Mouse (Mus musculus): Measurements from ENCODE around the gene Xlr4c. TPM values are rescaled to one million over a fixed set of nuclear protein-coding genes. Genes with fewer than 3 reads are reported as not detected.

Gene Xlr4c
- 12.6 TPM for polyA plus RNA-seq (2014; fragmentation: Illumina TruSeq; extraction: RNeasy Lipid Tissue Mini Kit (QIAGEN cat#74804); ENCODE audit: low read depth, low replicate concordance)

GRCm38 (mm10) chrX:73242821-73243325, at the start of gene Xlr4c:
Xlr4c (minus strand) TSS chrX:73243130.

DNA sequence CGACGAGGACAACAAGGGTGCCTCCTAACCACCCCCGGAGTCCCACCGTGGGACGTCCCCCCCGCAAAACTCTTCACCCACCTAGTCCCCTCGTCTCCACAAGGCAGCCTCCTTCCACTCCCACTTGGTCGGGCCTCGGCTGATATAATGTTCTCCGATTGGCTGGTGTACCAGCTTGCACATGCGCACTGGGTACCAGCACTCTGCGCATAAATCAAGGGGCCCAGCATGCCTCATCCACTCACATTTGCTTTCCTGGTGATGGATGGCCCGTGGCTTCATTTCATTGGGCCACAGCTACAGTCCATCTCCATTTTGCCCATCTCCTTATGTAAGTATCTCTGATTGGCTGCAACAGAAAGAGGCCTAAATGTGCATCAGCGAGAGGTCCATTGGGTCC, 22.3 kb upstream of the Xlr4c start, which contains the start of gene Xlr3c:
TSS of gene Xlr3c (minus strand) at position 121 of the 400 bp plus-strand sequence.

DNA sequence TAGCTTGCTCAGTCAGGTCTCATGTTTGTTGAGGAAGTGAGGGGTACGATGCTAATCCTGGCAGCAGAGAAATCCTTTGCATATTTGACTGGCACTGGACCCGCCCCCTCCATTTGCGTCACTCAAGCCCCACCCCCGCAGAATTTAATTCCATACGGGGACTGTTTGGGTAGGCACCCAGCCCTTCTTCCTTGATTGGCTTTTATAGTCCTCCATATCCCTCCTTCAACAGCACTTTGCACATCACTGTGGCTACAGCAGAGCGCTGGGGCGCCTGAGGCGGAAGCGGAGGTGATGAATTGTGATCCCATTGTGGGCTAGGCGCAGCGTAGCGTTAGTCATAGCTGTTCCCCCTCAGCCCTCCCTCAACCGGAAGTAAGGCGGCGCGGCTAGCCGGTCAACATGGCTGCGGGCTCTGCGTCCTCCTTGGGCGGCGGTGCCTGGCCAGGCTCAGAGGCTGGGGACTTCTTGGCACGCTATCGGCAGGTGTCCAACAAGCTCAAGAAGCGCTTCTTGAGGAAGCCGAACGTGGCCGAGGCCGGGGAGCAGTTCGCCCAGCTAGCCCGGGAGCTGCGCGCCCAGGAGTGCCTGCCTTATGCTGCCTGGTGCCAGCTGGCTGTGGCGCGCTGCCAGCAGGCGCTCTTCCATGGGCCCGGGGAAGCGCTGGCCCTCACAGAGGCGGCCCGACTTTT, 14.9 kb downstream of the Xlr4c start, which contains the start of gene F8a:
TSS of gene F8a (plus strand) at position 378 of the 692 bp plus-strand sequence.

DNA sequence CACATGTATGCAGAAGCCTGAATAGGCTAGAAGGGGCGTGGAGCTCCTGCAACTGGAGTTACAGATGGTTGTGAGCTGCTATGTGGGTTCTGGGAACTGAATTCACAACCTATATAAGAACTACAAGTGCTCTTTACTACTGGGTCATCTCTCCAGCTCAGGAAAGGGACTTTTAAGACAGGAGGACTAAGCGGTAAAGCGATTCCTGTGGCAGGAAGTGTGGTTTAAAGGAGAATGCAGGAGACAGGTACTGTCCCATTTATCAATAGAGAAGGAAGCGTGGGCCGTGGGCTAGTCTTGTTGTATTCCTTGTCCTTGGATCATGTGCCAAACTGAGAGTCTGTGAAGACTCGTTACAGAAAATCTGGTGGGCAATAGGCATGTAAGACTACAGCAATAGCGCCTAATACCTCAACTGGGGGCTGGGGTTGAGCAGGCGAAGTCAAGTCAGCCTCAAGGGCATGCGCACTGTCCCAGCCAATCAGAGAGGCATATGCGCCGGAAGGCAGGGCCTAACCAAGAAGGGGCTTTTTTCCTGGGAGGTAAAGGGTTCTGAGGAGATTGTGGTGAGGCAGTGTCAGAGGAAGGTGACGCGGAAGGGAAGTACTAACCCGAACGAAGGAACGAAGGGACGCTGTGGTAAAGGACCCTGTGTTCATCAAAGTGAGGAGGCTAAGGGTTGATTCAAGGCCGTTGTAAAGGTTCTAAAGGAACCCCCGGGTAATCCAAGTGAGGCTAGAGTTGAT, 28.9 kb downstream of the Xlr4c start, which contains the start of gene Xlr4b:
TSS of gene Xlr4b (plus strand) at position 515 of the 746 bp plus-strand sequence.

GRCm38 (mm10) chrX:73191934-73192333, 51.0 kb downstream of the Xlr4c start, which contains the start of gene Xlr3b:
Xlr3b (plus strand) TSS chrX:73192207.

Other genes with a start within 250 kb of the Xlr4c start
- 1.9 TPM for gene Pnma5, start 206.0 kb downstream of the Xlr4c start, polyA plus RNA-seq (2014; fragmentation: Illumina TruSeq; extraction: RNeasy Lipid Tissue Mini Kit (QIAGEN cat#74804); ENCODE audit: low read depth, low replicate concordance)
- 0.11 TPM for gene Pnma3, start 178.3 kb downstream of the Xlr4c start, polyA plus RNA-seq (2014; fragmentation: Illumina TruSeq; extraction: RNeasy Lipid Tissue Mini Kit (QIAGEN cat#74804); ENCODE audit: low read depth, low replicate concordance)
- gene Xlr4a, start 160.7 kb downstream of the Xlr4c start, polyA plus RNA-seq (2014; fragmentation: Illumina TruSeq; extraction: RNeasy Lipid Tissue Mini Kit (QIAGEN cat#74804); ENCODE audit: low read depth, low replicate concordance) = 14.1 TPM
- gene Xlr3a, start 146.0 kb downstream of the Xlr4c start, polyA plus RNA-seq (2014; fragmentation: Illumina TruSeq; extraction: RNeasy Lipid Tissue Mini Kit (QIAGEN cat#74804); ENCODE audit: low read depth, low replicate concordance) = 2.9 TPM
- not detected for gene Gm14685, start 126.1 kb downstream of the Xlr4c start, polyA plus RNA-seq (2014; fragmentation: Illumina TruSeq; extraction: RNeasy Lipid Tissue Mini Kit (QIAGEN cat#74804); ENCODE audit: low read depth, low replicate concordance)
- gene Xlr5b, start 94.3 kb downstream of the Xlr4c start, polyA plus RNA-seq (2014; fragmentation: Illumina TruSeq; extraction: RNeasy Lipid Tissue Mini Kit (QIAGEN cat#74804); ENCODE audit: low read depth, low replicate concordance) = 11.0 TPM
- gene DXBay18, start 93.7 kb downstream of the Xlr4c start, polyA plus RNA-seq (2014; fragmentation: Illumina TruSeq; extraction: RNeasy Lipid Tissue Mini Kit (QIAGEN cat#74804); ENCODE audit: low read depth, low replicate concordance) = 0.21 TPM
- gene Spin2d, start 66.1 kb downstream of the Xlr4c start, polyA plus RNA-seq (2014; fragmentation: Illumina TruSeq; extraction: RNeasy Lipid Tissue Mini Kit (QIAGEN cat#74804); ENCODE audit: low read depth, low replicate concordance) = 0.87 TPM
- gene Xlr3b, start 50.9 kb downstream of the Xlr4c start, polyA plus RNA-seq (2014; fragmentation: Illumina TruSeq; extraction: RNeasy Lipid Tissue Mini Kit (QIAGEN cat#74804); ENCODE audit: low read depth, low replicate concordance) = 3.6 TPM
- gene Xlr4b, start 28.8 kb downstream of the Xlr4c start, polyA plus RNA-seq (2014; fragmentation: Illumina TruSeq; extraction: RNeasy Lipid Tissue Mini Kit (QIAGEN cat#74804); ENCODE audit: low read depth, low replicate concordance) = 10.5 TPM
- gene F8a, start 14.8 kb downstream of the Xlr4c start, polyA plus RNA-seq (2014; fragmentation: Illumina TruSeq; extraction: RNeasy Lipid Tissue Mini Kit (QIAGEN cat#74804); ENCODE audit: low read depth, low replicate concordance) = 1.8 TPM
- 7.0 TPM for gene Xlr3c, start 22.3 kb upstream of the Xlr4c start, polyA plus RNA-seq (2014; fragmentation: Illumina TruSeq; extraction: RNeasy Lipid Tissue Mini Kit (QIAGEN cat#74804); ENCODE audit: low read depth, low replicate concordance)
- gene Xlr5a, start 49.8 kb upstream of the Xlr4c start, polyA plus RNA-seq (2014; fragmentation: Illumina TruSeq; extraction: RNeasy Lipid Tissue Mini Kit (QIAGEN cat#74804); ENCODE audit: low read depth, low replicate concordance) = 10.8 TPM
- gene Xlr5c, start 49.8 kb upstream of the Xlr4c start, polyA plus RNA-seq (2014; fragmentation: Illumina TruSeq; extraction: RNeasy Lipid Tissue Mini Kit (QIAGEN cat#74804); ENCODE audit: low read depth, low replicate concordance) = 11.1 TPM
- not detected for gene Gm45015, start 93.7 kb upstream of the Xlr4c start, polyA plus RNA-seq (2014; fragmentation: Illumina TruSeq; extraction: RNeasy Lipid Tissue Mini Kit (QIAGEN cat#74804); ENCODE audit: low read depth, low replicate concordance)
- gene Zfp275, start 99.5 kb upstream of the Xlr4c start, polyA plus RNA-seq (2014; fragmentation: Illumina TruSeq; extraction: RNeasy Lipid Tissue Mini Kit (QIAGEN cat#74804); ENCODE audit: low read depth, low replicate concordance) = 12.5 TPM
- 0.17 TPM for gene Gm18336, start 155.6 kb upstream of the Xlr4c start, polyA plus RNA-seq (2014; fragmentation: Illumina TruSeq; extraction: RNeasy Lipid Tissue Mini Kit (QIAGEN cat#74804); ENCODE audit: low read depth, low replicate concordance)
- 0.18 TPM for gene Zfp92, start 168.0 kb upstream of the Xlr4c start, polyA plus RNA-seq (2014; fragmentation: Illumina TruSeq; extraction: RNeasy Lipid Tissue Mini Kit (QIAGEN cat#74804); ENCODE audit: low read depth, low replicate concordance)
- not detected for gene Trex2, start 192.2 kb upstream of the Xlr4c start, polyA plus RNA-seq (2014; fragmentation: Illumina TruSeq; extraction: RNeasy Lipid Tissue Mini Kit (QIAGEN cat#74804); ENCODE audit: low read depth, low replicate concordance)
- gene Haus7, start 215.9 kb upstream of the Xlr4c start, polyA plus RNA-seq (2014; fragmentation: Illumina TruSeq; extraction: RNeasy Lipid Tissue Mini Kit (QIAGEN cat#74804); ENCODE audit: low read depth, low replicate concordance) = 20.2 TPM
- gene Bgn, start 240.5 kb upstream of the Xlr4c start, polyA plus RNA-seq (2014; fragmentation: Illumina TruSeq; extraction: RNeasy Lipid Tissue Mini Kit (QIAGEN cat#74804); ENCODE audit: low read depth, low replicate concordance) = 29.6 TPM

Data from testis, adult 10 weeks (tissue).